Mouse (Mus musculus) cerebellum, postnatal 10 days (tissue): ENCODE results near the gene Dynlt1a.
"Not testable (repeated sequence)": the region's sequence is repeated elsewhere in the genome, so short reads cannot be mapped to it uniquely, and the experiment has no call there.

ENCODE experiments used
- DNase-seq, 2 experiments: peaks; one replicate each; pipeline ENCODE4 v3.0.0; 2021; ENCODE audit warnings: mixed read lengths in 2 of 2

Gene Dynlt1a

GRCm38 (mm10) chr17:6317339-6317985 is at the start of gene Dynlt1a:
Gene Dynlt1a (minus strand): TSS chr17:6317500.
- DNase-seq, result peak; percentile 100

GRCm38 (mm10) chr17:6355256-6355655 is 38.0 kb upstream of the Dynlt1a start:
- peak; percentile 49 to 62 for DNase-seq

- not testable (repeated sequence) for DNase-seq
Observed at GRCm38 (mm10) chr17:6342606-6343294, 25.4 kb upstream of the Dynlt1a start.

- not testable (repeated sequence) for DNase-seq
Observed at GRCm38 (mm10) chr17:6328997-6329396, 11.7 kb upstream of the Dynlt1a start.

GRCm38 (mm10) chr17:6327554-6327953 is 10.3 kb upstream of the Dynlt1a start:
- not testable (repeated sequence) for DNase-seq

GRCm38 (mm10) chr17:6325543-6325942 is 8.2 kb upstream of the Dynlt1a start:
- not testable (repeated sequence) for DNase-seq

GRCm38 (mm10) chr17:6325021-6325420 is 7.7 kb upstream of the Dynlt1a start:
- not testable (repeated sequence) for DNase-seq

GRCm38 (mm10) chr17:6321778-6322101 is 4.4 kb upstream of the Dynlt1a start:
- not testable (repeated sequence) for DNase-seq

- peak in 1 of 2 experiments; percentile 14 for DNase-seq
Observed at GRCm38 (mm10) chr17:6321081-6321777, 3.9 kb upstream of the Dynlt1a start.

GRCm38 (mm10) chr17:6316379-6317126 is 747 bp downstream of the Dynlt1a start:
- DNase-seq, result peak; percentile 87 to 88

- DNase-seq, result peak in 1 of 2 experiments; percentile 55
Observed at GRCm38 (mm10) chr17:6315706-6316105, 1.6 kb downstream of the Dynlt1a start.

- DNase-seq, result not testable (repeated sequence)
Observed at GRCm38 (mm10) chr17:6314493-6314892, 2.8 kb downstream of the Dynlt1a start.

- DNase-seq, result not testable (repeated sequence)
Observed at GRCm38 (mm10) chr17:6312755-6313154, 4.5 kb downstream of the Dynlt1a start.

- DNase-seq, result not testable (repeated sequence)
Observed at GRCm38 (mm10) chr17:6311716-6312115, 5.6 kb downstream of the Dynlt1a start.

- not testable (repeated sequence) for DNase-seq
Observed at GRCm38 (mm10) chr17:6306503-6306902, 10.8 kb downstream of the Dynlt1a start.

GRCm38 (mm10) chr17:6305656-6306270 is 11.5 kb downstream of the Dynlt1a start:
- peak; percentile 68 to 73 for DNase-seq

GRCm38 (mm10) chr17:6304891-6305290 is 12.4 kb downstream of the Dynlt1a start:
- DNase-seq, result not testable (repeated sequence)

GRCm38 (mm10) chr17:6300190-6300863 is 17.0 kb downstream of the Dynlt1a start:
- not testable (repeated sequence) for DNase-seq

GRCm38 (mm10) chr17:6297060-6297795 is 20.1 kb downstream of the Dynlt1a start:
- DNase-seq, result peak in 1 of 2 experiments; percentile 45

- DNase-seq, result not testable (repeated sequence)
Observed at GRCm38 (mm10) chr17:6293882-6294281, 23.4 kb downstream of the Dynlt1a start.

GRCm38 (mm10) chr17:6289045-6289444 is 28.3 kb downstream of the Dynlt1a start:
- not testable (repeated sequence) for DNase-seq
